Mouse (Mus musculus) thymus, postnatal 4 days (tissue): Measurements from ENCODE around the gene Ceacam3.
"Not testable (repeated sequence)": the region's sequence is repeated elsewhere in the genome, so short reads cannot be mapped to it uniquely, and the experiment has no call there.

Source experiments
- DNase-seq: peaks from one replicate; pipeline ENCODE4 v3.0.0; 2021

The Ceacam3 gene

GRCm38 (mm10) chr7:17149931-17150330 is at the start of gene Ceacam3:
Ceacam3 (plus strand) TSS chr7:17150282.
- DNase-seq, result no peak

DNA sequence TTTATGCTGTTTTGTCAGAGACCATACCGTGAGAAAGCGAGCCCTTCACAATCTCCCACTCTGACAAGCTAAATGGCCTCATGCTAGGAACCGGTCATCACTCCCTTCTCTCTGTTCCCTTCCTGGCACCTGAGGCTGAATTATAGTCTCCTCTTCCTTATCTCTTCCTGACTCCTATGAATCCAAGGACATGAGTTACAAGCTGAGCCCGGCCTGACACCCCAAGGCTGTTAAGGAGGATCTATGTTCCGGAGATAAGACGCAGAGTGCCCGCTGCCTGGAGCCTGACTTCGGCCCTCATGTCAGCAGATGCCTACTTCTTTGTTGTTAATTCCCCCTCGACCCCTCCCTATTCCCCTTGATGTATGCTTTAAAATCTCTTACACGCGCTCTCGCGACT is 48.5 kb upstream of the Ceacam3 start:
- not testable (repeated sequence) for DNase-seq

GRCm38 (mm10) chr7:17135307-17135706 is 14.8 kb upstream of the Ceacam3 start:
- DNase-seq, result no peak

DNA sequence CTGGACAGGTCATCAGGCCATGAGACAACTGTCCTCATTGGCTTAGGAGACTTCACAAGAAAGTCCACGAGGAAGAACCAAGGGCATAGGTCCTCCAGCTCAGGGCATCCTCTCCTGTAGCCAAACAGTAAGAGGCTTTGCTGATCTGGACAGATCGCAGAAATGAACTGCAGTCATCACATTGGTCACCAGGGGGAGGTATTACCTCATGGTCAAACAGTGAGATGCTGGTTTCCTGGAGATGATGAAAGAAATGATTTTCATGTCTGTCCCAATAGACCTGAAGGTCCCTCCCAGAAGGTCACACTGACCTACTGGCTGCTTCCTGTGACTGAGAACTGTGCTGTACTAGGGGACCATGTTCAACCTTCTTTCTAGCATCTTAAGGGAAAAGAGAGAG is 5.6 kb downstream of the Ceacam3 start:
- DNase-seq, result peak; percentile 68

DNA sequence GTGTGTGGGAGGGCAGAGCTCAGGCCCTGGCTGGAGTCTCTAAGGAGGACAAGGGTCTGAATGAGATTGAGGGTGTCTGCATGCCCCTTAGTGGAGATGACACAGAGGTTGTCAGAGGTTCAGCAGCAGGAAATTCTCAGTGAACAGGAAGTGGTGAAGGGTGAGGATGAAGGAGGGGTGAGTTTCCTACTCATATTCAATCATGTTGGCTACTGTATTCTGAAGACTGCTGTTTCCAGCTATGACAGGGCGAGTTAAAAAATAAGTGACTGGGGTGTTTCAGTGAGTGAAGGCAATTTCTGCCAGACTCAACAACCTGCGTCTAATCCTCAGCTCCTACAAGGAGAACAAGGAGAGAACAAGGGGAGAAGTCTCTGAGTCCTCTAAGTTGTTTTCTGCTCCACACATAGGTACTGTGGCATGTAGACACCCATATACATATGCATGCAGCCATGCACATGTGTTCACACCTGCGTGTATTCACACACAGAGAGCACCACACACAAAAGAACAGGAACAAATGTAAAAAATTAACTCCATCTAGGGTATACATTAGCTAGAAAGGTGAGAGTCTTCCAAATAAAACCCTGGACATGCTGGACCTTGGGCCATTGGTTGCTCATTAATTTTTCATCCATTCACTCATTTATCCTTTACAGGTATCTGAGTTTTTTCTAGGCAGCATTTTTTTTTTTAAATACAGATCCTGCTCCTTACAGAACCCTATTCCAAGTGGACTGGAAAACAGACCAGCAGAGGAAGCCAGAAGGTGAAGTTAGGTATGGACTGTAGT is 7.0 kb downstream of the Ceacam3 start:
- no peak for DNase-seq

- DNase-seq, result no peak
Measured at GRCm38 (mm10) chr7:17159011-17159410, 8.9 kb downstream of the Ceacam3 start.

GRCm38 (mm10) chr7:17171827-17172226 is 21.7 kb downstream of the Ceacam3 start:
- DNase-seq, result no peak

DNA sequence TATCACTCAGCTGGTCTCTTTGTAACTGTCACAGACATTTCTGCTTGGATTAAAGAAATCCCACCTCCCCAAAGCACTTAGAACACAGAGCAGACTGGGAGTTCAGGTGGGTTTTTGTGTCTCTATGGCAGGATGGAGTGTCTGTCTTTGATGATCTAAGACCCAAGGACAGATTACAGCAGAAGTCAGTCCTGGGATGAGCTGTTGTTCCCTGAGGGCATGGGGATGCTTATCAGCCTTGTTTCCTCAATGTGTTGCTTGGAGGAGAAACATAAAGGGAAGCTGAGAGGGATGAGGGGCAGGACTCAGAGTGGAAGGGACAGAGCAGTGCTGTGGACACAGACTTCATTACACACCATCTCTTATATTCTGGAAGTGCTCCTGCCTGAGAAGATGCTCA is 53.1 kb downstream of the Ceacam3 start, which contains the start of gene Psg29:
Gene Psg29 (plus strand): TSS at position 301 of the 400 bp plus-strand sequence.
- no peak for DNase-seq

- no peak for DNase-seq
Measured at GRCm38 (mm10) chr7:17205530-17206184, 55.6 kb downstream of the Ceacam3 start.
